Mouse (Mus musculus) gastrocnemius, postnatal 4 days (tissue): ENCODE measurements around the gene Hist1h2ae. TPM values are rescaled to one million over a fixed set of nuclear protein-coding genes. Genes with fewer than 3 reads are reported as not detected.
A peak's percentile ranks its signal among the peaks of the same experiment; 100 is the strongest.
"Not testable (repeated sequence)": the region's sequence is repeated elsewhere in the genome, so short reads cannot be mapped to it uniquely, and the experiment has no call there.

Experiments used
- DNase-seq, 2 experiments: peaks; one replicate each; pipeline ENCODE4 v3.0.0; 2021 to 2022; ENCODE audit warnings: low spot score in 2 of 2, mixed read lengths in 2 of 2
- total RNA-seq, 2 experiments: library from RNA; stranded (reverse); gene quantifications; 2 replicates each; pipeline ENCODE4 v1.2.3; 2021

The Hist1h2ae gene
- total RNA-seq, 2 experiments from 2014 or later, result 63.6 to 92.7 TPM

DNA sequence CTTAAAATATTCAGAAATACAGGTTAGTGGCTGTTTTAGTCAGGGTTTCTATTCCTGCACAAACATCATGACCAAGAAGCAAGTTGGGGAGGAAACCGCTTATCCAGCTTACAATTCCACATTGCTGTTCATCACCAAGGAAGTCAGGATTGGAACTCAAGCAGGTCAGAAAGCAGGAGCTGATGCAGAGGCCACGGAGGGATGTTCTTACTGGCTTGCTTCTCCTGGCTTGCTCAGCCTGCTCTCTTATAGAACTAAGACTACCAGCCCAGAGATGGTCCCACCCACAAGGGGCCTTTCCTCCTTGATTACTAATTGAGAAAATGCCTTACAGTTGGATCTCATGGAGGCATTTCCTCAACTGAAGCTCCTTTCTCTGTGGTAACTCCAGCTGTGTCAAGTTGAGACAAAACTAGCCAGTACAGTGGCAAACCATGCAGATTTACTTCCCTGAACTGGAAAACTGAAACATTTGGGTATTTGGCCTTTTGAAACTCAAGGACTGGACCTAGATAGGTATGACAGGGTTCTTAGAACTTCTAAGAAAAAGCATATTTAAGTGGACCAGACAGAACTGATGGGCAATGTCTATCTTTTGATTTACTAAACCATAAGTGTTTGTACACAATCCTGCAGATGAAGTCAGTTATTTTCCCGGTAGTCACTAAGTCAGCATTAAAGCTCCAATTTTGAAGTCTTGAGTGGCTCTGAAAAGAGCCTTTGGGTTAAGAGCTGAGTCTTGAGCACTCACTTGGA lies 28.6 kb downstream of the Hist1h2ae start:
- DNase-seq, result not testable (repeated sequence)

DNA sequence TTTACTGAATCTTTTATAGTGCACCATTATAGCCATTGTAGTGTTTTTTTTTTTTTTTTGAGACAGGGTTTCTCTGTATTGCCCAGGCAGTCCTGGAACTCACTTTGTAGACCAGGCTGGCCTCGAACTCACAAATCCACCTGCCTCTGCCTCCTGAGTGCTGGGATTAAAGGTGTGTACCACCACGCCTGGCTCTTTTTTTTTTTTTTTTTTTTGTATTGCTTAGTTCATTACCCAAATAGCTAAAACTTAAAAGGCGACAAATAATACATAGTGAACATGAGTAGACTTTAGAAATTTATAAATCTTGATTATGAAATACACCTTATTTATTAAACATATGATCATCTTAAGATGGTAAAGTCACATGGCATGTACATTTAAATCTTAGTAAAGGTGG lies 29.5 kb downstream of the Hist1h2ae start:
- DNase-seq, result no peak

DNA sequence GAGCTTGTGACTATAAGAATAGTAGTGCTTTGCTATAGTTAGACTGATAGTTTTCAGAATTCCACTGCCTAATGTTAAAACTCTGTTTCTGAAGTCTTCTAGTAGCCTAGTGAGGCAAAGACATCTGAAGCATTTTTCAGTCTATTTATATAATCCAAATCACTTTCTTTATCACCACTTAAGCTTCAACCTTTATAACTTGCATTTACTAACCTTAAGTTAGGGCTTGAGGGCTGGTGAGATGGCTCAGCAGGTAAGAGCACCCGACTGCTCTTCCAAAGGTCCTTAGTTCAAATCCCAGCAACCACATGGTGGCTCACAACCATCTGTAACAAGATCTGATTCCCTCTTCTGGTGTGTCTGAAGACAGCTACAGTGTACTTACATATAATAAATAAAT lies 31.2 kb downstream of the Hist1h2ae start:
- DNase-seq, result not testable (repeated sequence)

DNA sequence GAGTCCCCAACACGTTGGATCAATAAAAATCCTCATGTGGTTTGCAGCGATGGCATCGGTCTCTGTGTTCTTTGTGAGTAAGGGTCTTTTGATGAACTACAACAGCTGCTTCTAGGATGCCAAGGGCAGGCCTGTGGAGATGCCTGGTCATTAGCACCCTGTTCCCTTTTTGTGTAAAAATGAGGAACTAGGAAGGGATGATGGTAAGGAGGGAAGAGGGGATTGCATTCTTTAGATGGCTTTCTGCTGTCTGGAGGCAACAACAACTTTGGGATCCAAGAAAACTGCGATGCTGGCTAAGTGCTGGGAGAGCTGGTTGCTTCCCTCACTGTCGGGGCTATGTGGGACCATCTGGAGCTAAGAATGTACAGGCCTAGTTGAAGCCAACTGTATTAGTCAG lies 32.8 kb downstream of the Hist1h2ae start:
- DNase-seq, result no peak

DNA sequence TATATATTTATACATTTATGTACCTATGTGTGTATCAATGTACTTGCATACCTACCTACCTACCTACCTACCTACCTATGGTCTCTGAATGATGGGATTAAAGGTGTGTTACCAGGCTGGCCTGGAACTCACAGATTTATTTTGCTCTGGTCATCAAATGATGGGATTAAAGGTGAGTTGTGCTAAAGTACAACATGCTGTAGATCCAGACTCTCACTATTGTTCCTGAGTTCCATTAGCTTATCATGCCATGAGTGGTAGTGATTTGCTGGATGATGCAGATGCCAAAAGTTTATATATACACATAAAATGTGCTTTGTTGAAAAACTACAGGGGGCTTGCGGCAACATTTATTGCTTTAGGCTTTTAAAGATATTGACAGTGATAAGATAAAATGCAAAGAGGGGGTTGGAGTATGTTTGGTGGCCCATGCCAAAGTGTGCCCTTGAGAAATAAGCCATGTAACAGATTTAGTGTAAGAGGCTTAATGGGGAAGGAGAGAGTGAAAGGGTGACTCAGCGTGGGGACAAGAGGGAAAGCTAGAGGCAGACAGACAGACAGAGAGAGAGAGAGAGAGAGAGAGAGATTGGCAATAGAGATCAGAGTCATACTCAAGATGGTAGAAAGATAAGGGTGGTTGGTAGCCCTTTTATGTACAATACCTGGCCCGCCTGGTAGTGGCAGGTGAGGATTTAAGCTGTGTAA lies 33.9 kb downstream of the Hist1h2ae start:
- DNase-seq, result no peak

DNA sequence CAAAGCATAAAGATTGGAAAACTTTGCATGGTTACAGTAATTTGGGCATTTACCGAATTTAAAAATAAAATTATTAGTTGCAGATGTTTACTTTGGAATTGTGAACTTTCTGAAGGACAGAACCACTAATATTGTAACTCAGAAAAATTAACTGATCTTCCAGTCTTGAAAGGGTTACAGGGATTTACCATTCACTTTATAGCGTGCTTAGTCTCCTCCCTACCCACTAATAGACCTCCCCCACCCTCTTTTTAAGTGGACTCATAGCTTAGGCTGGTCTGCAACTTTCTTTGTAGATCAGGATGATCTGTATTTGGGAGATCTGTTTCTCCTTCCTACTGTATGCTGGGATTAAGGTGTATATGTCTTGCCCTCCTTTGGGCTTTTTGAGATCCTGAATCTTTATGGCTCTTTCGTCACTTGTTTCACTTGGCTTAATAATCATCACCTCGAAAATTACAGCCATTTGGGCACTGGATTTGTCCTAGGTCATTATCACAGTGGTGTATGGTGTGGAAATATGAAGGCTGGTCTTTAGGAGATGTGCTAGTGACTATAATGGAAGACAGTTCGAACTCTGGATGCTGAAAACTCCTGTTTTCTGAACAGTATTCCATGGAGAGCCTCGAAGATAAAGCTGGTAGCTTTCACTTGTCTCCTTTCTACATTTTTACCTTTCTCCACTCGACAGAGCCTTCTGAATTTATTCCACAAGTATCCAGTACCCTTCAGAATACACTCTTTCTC lies 34.8 kb downstream of the Hist1h2ae start:
- DNase-seq, result no peak

DNA sequence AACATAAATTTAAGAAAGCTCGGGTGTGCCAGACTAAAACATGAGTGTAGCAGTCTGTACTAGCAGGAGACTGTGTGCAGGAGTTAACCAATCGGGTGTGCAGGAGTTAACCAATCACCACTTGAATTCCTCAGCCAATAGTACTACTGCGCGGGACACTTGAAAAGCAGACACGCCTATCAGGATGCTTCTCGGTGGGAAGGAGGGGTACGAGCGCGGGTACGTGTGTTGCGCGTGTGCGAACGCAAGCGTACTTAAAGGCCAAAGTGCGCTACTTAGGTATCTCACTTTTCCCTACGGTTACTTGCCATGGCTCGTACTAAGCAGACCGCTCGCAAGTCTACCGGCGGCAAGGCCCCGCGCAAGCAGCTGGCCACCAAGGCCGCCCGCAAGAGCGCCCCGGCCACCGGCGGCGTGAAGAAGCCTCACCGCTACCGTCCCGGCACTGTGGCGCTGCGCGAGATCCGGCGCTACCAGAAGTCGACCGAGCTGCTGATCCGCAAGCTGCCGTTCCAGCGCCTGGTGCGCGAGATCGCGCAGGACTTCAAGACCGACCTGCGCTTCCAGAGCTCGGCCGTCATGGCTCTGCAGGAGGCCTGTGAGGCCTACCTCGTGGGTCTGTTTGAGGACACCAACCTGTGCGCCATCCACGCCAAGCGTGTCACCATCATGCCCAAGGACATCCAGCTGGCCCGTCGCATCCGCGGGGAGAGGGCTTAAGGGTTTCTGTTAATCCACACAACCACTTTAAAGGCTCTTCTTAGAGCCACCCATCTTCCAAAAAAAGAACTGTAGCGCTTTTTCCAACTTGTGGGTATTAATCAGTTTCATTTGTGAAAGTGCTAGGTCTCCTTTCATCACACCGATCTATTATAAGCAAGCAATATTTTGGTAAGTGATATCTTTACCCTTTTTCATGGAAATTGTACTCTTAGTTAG lies 35.6 kb downstream of the Hist1h2ae start, which contains the start of gene Hist1h3g:
TSS of gene Hist1h3g (plus strand) at position 286 of the 939 bp plus-strand sequence.
- DNase-seq, result peak; percentile 37 to 78

DNA sequence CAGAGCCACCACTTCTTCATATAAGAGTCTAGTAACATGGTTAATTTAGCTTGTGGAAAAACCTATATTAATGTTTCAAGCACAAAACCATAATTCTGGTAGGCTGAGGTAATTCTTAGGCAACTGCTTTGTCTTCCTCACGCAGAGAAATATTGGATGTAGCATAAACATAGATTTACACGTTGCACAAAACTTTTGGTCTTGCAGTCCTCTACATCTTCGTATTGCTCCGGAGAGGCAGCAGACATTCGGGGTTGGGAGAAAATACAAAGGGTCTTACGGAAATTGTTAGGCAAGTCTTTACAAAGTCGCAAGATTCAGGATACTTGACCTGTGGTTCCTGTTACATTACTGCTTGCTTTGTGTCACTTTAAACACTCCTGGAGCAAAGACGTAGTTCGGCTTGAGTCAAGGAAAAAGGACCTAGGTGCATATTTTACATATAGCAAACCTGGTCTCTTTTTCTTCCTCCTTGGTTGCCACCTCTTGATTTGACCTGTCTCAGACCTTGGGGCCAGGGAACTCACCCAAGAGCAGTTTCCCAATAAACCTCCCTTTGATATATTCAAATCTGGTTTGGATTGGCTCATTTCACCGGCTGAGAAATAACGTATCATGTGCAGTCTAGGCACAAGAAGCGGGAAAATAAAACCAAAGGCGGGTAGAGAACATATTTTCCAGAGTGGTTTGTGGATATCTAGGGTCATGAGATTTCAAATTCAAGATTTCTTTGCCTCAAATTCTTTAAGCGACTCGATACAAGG lies 36.5 kb downstream of the Hist1h2ae start:
- no peak for DNase-seq

DNA sequence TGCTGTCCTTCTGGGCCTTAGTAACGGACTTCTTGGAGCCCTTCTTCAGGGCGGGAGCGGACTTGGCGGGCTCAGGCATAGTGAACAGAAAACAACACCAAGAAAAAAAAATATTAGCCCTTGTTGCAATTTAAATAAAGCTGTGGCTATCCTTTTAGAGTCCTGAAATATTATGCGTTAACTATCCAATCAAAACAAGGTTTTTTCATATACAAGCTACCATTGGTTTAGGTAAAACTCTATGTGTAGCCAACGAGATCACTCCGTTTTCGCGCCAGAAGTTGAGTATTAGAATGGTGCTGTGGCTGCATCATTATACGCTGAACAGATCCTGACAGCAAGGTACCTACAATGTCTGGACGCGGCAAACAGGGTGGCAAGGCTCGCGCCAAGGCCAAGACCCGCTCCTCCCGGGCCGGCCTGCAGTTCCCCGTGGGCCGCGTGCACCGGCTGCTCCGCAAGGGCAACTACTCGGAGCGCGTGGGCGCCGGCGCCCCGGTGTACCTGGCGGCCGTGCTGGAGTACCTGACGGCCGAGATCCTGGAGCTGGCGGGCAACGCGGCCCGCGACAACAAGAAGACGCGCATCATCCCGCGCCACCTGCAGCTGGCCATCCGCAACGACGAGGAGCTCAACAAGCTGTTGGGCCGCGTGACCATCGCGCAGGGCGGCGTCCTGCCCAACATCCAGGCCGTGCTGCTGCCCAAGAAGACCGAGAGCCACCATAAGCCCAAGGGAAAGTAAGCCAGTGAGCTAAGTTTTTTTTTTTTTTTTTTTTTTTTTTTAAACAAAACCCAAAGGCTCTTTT lies 37.3 kb downstream of the Hist1h2ae start, which contains the start of gene Hist1h2af:
TSS of gene Hist1h2af (plus strand) at position 347 of the 808 bp plus-strand sequence.
- peak in 1 of 2 experiments; percentile 64 for DNase-seq

DNA sequence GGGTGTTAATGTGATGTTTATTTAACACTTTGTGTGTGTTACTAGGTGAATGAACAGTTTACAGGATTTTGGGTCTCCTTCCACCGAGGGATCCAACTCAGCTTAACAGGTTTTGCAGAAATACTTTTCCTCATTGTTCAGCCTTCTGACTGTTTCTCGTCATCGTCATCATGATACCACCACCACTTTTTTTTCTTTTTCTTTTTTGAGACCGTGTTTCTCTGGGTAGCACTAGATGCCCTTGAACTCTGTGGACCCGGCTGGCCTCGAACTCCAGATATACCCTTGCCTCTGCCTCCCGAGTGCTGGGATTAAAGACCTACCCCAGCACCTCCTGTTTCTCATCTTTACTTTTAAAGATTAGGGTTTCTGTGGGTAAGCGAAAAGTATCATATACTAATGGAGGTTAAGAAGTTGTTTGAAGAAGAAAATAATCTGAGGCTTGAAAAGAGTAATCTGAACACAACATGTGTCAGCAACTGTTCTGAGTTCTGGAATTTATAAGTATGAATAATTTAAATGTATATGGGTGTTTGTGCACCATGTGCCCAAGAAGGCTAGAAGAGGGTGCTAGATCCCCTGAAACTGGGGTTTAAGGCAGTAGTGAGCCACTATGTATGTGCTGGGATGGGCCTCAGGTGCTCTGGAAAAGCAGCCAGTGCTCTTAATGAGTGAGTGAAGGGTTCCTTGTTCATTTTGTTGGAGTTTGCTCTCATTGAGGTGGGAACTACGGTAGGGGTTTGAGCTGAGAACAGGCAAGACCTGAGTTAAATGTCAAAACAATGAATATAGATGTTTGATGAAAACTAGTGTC lies 38.6 kb downstream of the Hist1h2ae start:
- no peak for DNase-seq

DNA sequence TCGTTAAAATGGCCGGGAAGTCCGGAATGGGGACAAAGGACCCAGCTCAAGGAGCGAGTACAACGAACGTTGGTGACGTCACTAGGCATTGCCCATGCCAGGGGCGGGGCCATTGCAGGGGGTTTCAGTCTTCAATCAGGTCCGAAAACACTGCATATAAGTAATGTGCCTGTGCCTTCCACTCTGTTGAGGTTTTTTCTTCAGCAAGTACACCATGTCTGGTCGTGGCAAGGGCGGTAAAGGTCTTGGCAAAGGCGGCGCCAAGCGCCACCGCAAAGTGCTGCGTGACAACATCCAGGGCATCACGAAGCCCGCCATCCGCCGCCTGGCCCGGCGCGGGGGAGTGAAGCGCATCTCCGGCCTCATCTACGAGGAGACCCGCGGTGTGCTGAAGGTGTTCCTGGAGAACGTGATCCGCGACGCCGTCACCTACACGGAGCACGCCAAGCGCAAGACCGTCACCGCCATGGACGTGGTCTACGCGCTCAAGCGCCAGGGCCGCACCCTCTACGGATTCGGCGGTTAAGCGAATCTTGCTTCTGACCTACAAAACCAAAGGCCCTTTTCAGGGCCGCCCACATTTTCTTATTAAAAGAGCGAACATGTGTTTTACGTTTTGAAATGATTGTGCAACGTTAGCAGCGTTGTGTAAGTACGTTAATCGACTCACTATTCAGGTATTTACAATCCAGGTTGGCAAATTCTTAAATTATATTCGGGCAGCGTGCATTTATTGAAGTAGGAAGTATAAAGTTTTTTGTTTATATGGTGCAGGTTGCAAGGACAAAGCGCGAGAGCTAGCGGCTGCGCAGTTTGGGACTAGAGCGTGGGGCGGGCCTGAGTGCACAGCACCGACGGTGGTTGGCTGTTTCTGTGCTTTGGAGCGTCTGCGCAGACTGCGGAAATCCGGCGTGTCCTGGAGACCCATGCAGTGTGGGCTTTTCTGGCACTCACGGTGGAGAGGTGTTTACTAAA lies 39.8 kb downstream of the Hist1h2ae start, which contains the start of gene Hist1h4h:
TSS of gene Hist1h4h (plus strand) at position 150 of the 975 bp plus-strand sequence.
- peak; percentile 78 to 93 for DNase-seq

DNA sequence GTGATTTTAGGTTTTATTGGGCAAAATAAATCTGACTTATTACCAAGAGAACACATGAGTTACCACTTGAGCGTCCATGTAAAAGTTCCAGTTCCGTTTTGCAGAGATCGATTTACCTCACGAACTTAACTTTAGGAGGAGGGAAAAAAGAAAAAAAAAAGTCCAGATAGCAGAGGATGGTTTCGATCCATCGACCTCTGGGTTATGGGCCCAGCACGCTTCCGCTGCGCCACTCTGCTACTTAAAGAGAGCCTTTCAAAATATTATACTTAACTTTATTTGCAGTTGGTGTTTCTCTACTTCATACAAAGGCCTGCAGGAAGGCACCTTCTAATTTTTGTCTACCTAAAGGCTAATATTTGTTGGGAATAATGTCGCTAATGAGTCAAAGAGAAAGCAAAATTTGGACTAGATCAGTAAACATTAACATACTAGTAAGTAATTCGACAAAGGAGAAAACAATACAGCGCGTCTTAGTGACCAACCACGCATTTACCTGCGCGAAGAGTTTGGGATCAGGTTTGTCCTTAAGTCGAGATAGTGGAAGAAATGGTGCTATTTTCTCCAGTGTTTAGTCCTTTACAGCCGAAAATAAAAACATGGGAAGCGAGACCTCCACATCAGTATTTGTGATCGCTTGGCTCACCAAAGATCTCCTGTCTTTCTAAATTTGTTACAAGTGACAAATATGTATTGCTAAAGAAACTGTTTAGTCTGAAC lies 40.7 kb downstream of the Hist1h2ae start:
- peak in 1 of 2 experiments; percentile 54 for DNase-seq

DNA sequence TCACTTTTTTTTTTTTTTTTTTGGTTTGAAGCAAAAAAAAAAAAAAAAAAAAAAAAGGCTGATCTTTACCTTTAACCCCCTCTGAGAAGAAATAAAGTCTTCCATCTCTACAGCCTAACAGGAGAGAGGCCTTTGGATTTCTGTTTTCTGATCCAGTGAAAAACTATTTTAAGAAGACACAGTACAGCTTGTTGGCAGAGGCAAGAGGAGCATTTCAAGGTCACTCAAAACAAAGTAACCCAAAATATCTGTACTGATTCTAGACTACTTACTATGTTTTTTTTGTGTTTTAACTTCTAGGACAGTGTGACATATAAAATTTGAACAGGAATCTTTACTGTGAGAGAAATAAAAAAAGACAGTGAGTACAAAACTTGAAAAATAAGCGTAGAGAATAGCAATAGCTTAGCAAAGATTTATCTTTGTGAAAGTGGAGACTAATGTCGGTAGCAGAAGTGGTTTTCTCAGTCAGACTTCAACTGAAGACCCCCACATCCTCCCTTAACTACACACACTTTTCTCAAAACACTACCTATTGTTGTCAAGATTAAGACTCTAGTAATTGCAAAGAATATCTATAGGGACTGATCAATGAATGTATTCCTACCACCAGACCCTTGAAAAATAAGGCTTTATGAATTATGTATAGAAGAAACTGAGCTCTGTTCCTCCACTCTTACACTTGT lies 41.4 kb downstream of the Hist1h2ae start:
- no peak for DNase-seq

DNA sequence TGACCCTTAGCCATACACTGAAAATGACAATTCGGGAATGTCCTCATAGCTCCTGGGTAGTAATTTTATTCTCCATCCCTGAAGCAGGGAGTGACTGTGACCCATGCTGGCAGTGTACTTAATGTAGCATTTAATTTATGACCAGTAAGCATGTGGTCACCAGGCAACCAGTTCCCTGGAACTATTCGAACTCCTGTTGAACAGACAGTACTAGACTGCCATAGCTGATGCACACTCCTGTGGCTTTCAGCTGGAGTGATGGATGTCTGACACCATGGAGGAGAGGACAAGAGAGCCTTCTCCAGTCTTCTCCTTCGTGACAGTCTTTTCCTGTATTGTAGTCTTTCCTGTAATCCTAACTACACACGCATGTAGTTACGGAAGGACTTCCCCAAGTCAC lies 42.0 kb downstream of the Hist1h2ae start:
- DNase-seq, result no peak

DNA sequence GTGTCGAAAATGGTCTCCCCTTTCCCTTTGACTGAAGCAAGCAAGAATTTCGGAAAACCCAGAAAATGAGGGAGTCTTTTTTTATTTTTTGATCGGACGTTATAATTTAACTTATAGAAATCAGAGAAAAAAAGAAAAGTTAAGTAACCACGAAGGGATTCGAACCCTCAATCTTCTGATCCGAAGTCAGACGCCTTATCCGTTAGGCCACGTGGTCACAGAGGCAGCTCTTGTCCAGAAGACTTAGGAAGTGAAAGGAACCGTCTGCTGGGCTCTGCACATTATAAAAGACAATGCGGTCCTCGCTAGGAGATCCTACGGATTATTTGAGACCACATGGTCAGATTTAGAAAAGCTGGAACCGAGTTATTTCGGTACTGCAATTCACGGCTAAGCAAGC lies 44.7 kb downstream of the Hist1h2ae start:
- DNase-seq, result peak; percentile 82
